Mouse (Mus musculus) ES-Bruce4 (cell line): ENCODE results near the gene Herc2.

ENCODE experiments used
- CTCF ChIP-seq: IDR thresholded peaks from one replicate; pipeline ENCODE4 v1.8.1; 2011; ENCODE audit warnings: low read depth, low read length
- EP300 ChIP-seq: IDR thresholded peaks from 2 replicates; pipeline ENCODE4 v1.6.1; 2011; ENCODE audit warnings: low read depth, low read length; ENCODE audit not compliant: insufficient read depth
- POLR2A ChIP-seq: IDR thresholded peaks from one replicate; pipeline ENCODE4 v1.8.1; 2011; ENCODE audit warnings: low read length; ENCODE audit not compliant: insufficient read depth

DNA sequence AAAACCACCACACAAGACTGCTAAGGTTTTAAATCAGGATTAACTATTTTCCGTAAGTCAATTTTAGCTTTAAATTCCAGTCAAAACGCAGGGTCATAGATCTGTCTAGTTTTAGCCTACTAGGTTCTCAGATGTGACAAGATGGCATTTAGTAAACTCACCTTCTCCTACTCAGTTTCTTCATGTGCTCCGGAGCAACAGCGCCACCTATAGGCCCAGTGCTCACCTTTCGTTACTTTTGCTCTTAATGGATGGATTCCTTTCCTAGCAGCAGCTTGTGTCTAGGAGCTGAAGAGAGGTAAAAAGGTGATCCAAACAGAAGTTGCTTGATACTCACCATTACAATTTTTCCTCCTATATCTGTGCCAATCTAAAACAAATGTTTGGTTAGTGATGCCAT, 7.6 kb upstream of the Herc2 start:
- TF ChIP-seq POLR2A (no peak), CTCF (peak; percentile 75), EP300 (no peak)
